Mouse (Mus musculus) adrenal gland, postnatal 0 days (tissue): ENCODE data around the gene Fer. TPM values are rescaled to one million over a fixed set of nuclear protein-coding genes. Genes with fewer than 3 reads are reported as not detected.

Experiments
- polyA plus RNA-seq: library from polyadenylated mRNA; unstranded; fragments of >200 nt; fragmentation: Nextera tagmentation; extraction: Ambion mirVana; gene quantifications from 2 replicates; pipeline ENCODE4 v1.2.1, GENCODE M21; 2015

Gene Fer
- polyA plus RNA-seq: 16.0 and 18.5 TPM in 2 replicates

GRCm38 (mm10) chr17:63863012-63863630 is at the start of gene Fer:
Gene Fer, plus strand, starts transcription at chr17:63863062.

DNA sequence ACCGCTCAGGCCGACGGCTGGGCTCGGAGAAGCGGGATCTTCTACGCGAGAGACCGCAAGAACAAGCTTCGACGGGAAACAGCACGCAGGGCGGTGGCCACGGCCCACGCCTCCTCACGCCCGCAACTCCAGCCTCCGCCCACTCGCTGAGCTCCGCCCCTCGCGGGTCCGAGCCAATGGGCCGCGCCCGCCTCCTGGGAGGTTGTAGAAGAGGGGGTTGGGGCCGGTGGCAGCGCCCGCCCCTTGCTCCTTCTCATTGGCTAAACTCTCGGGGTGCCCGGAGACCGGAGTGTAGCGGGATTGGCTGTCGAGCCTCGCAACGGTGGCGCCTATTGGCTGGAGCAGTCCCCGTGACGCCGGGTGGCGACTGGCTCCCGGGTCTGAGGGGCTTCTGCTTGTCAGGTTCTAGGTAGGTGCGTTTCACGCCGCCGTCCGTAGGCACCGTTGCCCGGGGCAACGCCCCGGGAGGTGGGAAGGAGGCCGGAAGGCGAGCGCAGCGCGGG is 836 bp downstream of the Fer start, which contains the start of gene A930002H24Rik:
TSS of gene A930002H24Rik (minus strand) at position 145 of the 503 bp plus-strand sequence.

Other genes with a start within 250 kb of the Fer start
- 2.9 and 5.3 TPM in 2 replicates for gene A930002H24Rik, start 729 bp downstream of the Fer start, polyA plus RNA-seq